Mouse (Mus musculus) heart, adult 2 months (tissue): ENCODE measurements around the gene Scg5. TPM values are rescaled to one million over a fixed set of nuclear protein-coding genes. Genes with fewer than 3 reads are reported as not detected.

Source experiments
- DNase-seq, 2 experiments: peaks; one replicate each; pipeline ENCODE4 v3.0.0; 2021
- H3K27ac ChIP-seq: fragments of 200-600 bp; 2 replicates; pipeline ENCODE4 v1.8.1; 2022
- H3K27me3 ChIP-seq: fragments of 200-500 bp; 2 replicates; pipeline ENCODE4 v1.6.1; 2012; ENCODE audit warnings: mild to moderate bottlenecking, low read length, inconsistent platforms, mixed read lengths; ENCODE audit not compliant: control insufficient read depth, insufficient read depth
- H3K36me3 ChIP-seq: fragments of 200-500 bp; 2 replicates; pipeline ENCODE4 v1.6.1; 2012; ENCODE audit warnings: low read length, inconsistent platforms; ENCODE audit not compliant: control insufficient read depth, insufficient read depth
- H3K4me1 ChIP-seq: fragments of 200-500 bp; 2 replicates; pipeline ENCODE4 v1.6.1; 2011; ENCODE audit warnings: low read length; ENCODE audit not compliant: control insufficient read depth, insufficient read depth
- H3K4me3 ChIP-seq: fragments of 200-600 bp; 2 replicates; pipeline ENCODE4 v1.8.1; 2022
- H3K79me2 ChIP-seq: fragments of 200-500 bp; replicated peaks from 2 replicates; pipeline ENCODE4 v1.6.1; 2012; ENCODE audit warnings: mild to moderate bottlenecking, inconsistent platforms, low read length, moderate library complexity, mixed read lengths; ENCODE audit not compliant: control insufficient read depth, insufficient read depth
- H3K9ac ChIP-seq: fragments of 200-500 bp; 2 replicates; pipeline ENCODE4 v1.6.1; 2012; ENCODE audit warnings: low read depth, mild to moderate bottlenecking, control low read depth, inconsistent platforms, low read length, mixed read lengths
- CTCF ChIP-seq: fragments of 200-600 bp; IDR thresholded peaks from 2 replicates; pipeline ENCODE4 v1.8.1; 2022; ENCODE audit warnings: antibody characterized with exemption, mild to moderate bottlenecking, moderate library complexity
- EP300 ChIP-seq: fragments of 200-500 bp; IDR thresholded peaks from 2 replicates; pipeline ENCODE4 v1.6.1; 2011; ENCODE audit warnings: low read depth, low read length, control low read depth; ENCODE audit not compliant: insufficient read depth
- POLR2A ChIP-seq: fragments of 200-500 bp; IDR thresholded peaks from 2 replicates; pipeline ENCODE4 v1.6.1; 2011; ENCODE audit warnings: mild to moderate bottlenecking, low read depth, low read length, control low read depth; ENCODE audit not compliant: insufficient read depth
- WGBS: fragments of 180-500 bp; shearing (Covaris S2); methylation state at CpG from one replicate; pipeline ENCODE4 v1.1.7; 2018; 5-methylcytosine and 5-hydroxymethylcytosine counted together
- intact Hi-C: fragments of 180-260 bp; cut with DNase I; formaldehyde crosslinking; loops from one replicate; pipeline ENCODE4 v1.15.1; 2025
- polyA plus RNA-seq: library from polyadenylated mRNA; depleted of rRNA; stranded (reverse); fragments of >200 nt; gene quantifications from 2 replicates; pipeline ENCODE4 v1.2.3, GENCODE M21; 2012; rRNA removed
- total RNA-seq, 2 experiments: library from RNA; stranded (reverse); gene quantifications; 2 replicates each; pipeline ENCODE4 v1.2.3; 2021

Gene Scg5
- total and polyA plus RNA-seq, 3 experiments, result 0.32 TPM; not detected in 2

- Histone ChIP-seq H3K4me3 (no peak overlapping the region), H3K27ac (no peak overlapping the region), H3K79me2 (no peaks in the 10 kb centered on the region), H3K4me1 (no peaks in the 10 kb centered on the region), H3K27me3 (peaks cover 10% of the 10 kb centered on the region; the same call in 1 of the 2 replicates), H3K36me3 (no peaks in the 10 kb centered on the region), H3K9ac (no peak overlapping the region)
- no peak for TF ChIP-seq POLR2A
- no peak for TF ChIP-seq CTCF
- WGBS, result 1% methylated on average over 12 of the region's 12 CpGs
- DNase-seq, result no peak
- intact Hi-C loops, result no loop called here
Observed at GRCm38 (mm10) chr2:113756924-113757524, 71.9 kb downstream of the Scg5 start.

GRCm38 (mm10) chr2:113749721-113750120, 79.2 kb downstream of the Scg5 start:
- H3K36me3 ChIP-seq, result no peaks in the 10 kb centered on the region
- H3K4me3 ChIP-seq, result no peak overlapping the region
- TF ChIP-seq CTCF (no peak), POLR2A (no peak), EP300 (no peak)
- H3K79me2 ChIP-seq, result no peaks in the 10 kb centered on the region
- 68% methylated on average over 12 of the region's 12 CpGs for WGBS
- H3K9ac ChIP-seq, result no peak overlapping the region
- no peak overlapping the region for H3K27ac ChIP-seq
- no peaks in the 10 kb centered on the region for H3K27me3 ChIP-seq
- no peaks in the 10 kb centered on the region for H3K4me1 ChIP-seq
- intact Hi-C loops, result no loop called here
- DNase-seq, result no peak

- no peak for DNase-seq
- Histone ChIP-seq H3K79me2 (no peaks in the 10 kb centered on the region), H3K27ac (no peak overlapping the region), H3K27me3 (no peaks in the 10 kb centered on the region), H3K4me1 (no peaks in the 10 kb centered on the region), H3K4me3 (no peak overlapping the region), H3K36me3 (no peaks in the 10 kb centered on the region), H3K9ac (no peak overlapping the region)
- intact Hi-C loops, result no loop called here
- no peak for TF ChIP-seq EP300
- TF ChIP-seq POLR2A, result no peak
- TF ChIP-seq CTCF, result no peak
- WGBS, result 83% methylated on average over 9 of the region's 9 CpGs
Observed at GRCm38 (mm10) chr2:113749309-113749708, 79.6 kb downstream of the Scg5 start.

GRCm38 (mm10) chr2:113728581-113728980, 100.3 kb downstream of the Scg5 start:
- Histone ChIP-seq H3K36me3 (no peaks in the 10 kb centered on the region), H3K27me3 (no peaks in the 10 kb centered on the region), H3K79me2 (no peaks in the 10 kb centered on the region), H3K4me3 (no peak overlapping the region), H3K9ac (no peak overlapping the region), H3K27ac (no peak overlapping the region), H3K4me1 (no peaks in the 10 kb centered on the region)
- DNase-seq, result no peak
- intact Hi-C loops, result no loop called here
- TF ChIP-seq EP300, result no peak
- no peak for TF ChIP-seq CTCF
- no peak for TF ChIP-seq POLR2A
- WGBS, result 84% methylated on average over 3 of the region's 3 CpGs

Other genes with a start within 250 kb of the Scg5 start
- not detected for gene Grem1, start 70.5 kb downstream of the Scg5 start, total RNA-seq
- gene Grem1, start 70.5 kb downstream of the Scg5 start, polyA plus RNA-seq, result 0.33 TPM in 1 of 2 replicates, not detected in the other
- gene Arhgap11a, start 19.5 kb upstream of the Scg5 start, total RNA-seq, result 1 to 10 TPM; 1.2 to 1.5 TPM
- 0.31 and 0.67 TPM in 2 replicates for gene Arhgap11a, start 19.5 kb upstream of the Scg5 start, polyA plus RNA-seq
- gene Gjd2, start 184.5 kb upstream of the Scg5 start, total RNA-seq, result not detected
- gene Gjd2, start 184.5 kb upstream of the Scg5 start, polyA plus RNA-seq, result 0.06 TPM in 1 of 2 replicates, not detected in the other
- over 10,000 TPM in 1 of 2 experiments, 1,000 to 10,000 TPM in 1; 9,778 to 11,260 TPM for gene Actc1, start 224.4 kb upstream of the Scg5 start, total RNA-seq
- gene Actc1, start 224.4 kb upstream of the Scg5 start, polyA plus RNA-seq, result 24,627 and 41,572 TPM in 2 replicates